Mouse (Mus musculus) 3134 (cell line): ENCODE results near the gene Plekhm2.
A peak's percentile ranks its signal among the peaks of the same experiment; 100 is the strongest.

Source experiments
- DNase-seq: peaks from one replicate; pipeline ENCODE4 v3.0.0-alpha.2; 2011; ENCODE audit warnings: low spot score; ENCODE audit not compliant: insufficient read length; ENCODE audit errors: extremely low read depth

Gene Plekhm2

DNA sequence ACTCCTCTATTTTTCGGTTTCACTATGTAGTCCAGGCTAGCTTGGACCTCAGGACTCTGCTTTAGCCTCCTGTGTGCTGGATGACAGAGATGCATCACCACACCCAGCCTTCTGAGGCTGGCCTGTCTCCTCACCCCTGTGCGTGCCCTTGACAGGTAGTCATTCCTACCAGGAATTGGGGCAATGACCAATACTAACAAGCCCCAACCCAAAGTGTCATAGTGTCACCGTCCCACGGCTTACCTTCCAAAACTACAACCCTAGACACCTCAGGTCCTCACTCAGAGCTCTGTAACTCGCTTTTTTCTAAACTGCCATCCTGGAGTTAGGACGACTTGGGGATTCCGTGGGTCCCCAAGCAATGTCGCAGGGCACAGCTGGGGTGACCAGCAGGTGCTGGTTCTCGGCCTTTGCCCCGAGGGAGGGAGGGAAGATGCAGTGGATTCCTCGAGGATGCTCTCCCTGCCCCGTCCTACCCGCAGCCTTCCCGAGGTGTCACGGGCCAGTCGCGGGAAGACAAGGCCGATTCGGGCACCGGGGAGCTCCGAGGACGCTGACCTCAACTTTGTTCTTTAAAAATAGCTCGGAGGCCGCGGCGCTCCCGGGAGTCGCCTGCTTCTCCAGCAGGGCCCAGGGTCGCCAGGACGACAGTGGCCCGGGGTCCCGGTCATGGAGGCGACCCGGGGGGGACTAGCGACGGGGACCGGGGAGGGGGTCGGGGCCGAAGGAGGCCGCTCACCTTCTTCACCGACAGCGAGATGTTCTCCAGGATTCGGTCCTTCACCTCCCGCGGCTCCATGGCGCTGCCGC is 1.4 kb downstream of the Plekhm2 start:
- DNase-seq = peak; percentile 51

DNA sequence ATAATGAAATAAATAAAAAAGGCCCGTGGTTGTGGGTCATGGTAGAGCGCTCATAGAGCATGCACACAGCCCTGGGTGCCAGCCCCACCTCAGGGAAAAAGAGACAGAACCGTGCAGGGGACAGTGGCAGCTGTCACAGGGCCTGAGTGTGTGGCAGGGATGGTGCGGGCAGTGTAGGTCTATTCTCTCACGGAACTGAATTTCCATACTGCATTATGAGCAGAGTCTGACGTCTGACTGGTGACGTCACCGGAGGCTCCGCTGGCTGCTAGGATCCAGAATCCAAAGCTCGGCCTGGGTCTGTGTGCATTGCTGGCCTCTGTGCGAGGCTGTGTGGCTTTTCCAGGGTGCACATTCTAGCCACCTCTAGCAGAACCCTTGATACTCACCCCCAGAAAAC is 3.8 kb downstream of the Plekhm2 start:
- DNase-seq = no peak

DNA sequence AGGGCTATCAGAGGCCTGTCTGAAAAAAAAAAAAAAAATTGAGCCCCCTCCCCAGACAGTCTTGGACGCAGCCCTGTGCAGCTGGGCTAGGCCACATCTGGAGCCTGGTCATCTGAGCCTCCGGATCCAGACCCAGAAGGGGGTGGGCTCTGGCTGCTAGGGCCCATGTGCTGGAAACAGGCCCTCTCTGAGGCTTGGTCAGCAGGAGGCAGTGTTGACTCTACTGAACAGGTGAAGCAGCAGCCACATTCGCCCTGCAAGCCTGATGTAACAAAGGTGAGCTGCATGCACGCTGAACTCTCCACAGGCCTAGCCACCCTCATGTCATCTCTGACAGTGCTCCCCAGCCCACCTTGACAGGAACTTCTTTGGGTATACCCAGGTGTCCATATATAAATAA is 5.0 kb downstream of the Plekhm2 start:
- no peak for DNase-seq

DNA sequence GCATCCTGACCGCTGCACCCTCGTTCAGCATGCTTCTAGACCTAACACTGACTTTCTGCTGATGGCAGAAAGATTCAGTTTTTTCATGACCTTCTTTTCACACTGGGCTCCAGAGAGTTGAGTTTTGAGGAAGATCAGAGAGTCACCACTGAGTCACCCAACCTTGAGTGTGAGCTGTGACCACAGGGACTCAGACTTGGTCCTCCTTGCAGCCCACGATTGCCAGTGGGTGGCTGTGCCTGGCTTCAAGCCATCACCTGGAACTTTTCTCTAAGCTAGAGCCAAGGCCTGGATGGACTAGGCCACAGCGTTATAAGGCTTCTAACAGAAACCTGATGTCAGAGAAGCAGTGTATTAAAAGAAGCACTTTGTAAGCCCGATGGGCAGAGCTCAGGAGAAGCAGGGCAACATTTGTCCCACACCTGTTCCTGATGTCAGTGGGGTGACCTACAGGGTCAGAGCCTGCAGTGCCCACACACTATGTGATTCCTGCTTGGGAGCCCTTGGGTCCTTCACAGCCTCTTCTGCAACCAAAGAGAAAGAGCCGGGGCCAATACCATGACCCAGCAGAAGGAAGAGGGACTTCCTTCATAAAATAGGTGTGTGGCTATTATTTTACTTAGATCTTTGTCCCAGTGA is 5.7 kb downstream of the Plekhm2 start:
- peak; percentile 59 for DNase-seq

DNA sequence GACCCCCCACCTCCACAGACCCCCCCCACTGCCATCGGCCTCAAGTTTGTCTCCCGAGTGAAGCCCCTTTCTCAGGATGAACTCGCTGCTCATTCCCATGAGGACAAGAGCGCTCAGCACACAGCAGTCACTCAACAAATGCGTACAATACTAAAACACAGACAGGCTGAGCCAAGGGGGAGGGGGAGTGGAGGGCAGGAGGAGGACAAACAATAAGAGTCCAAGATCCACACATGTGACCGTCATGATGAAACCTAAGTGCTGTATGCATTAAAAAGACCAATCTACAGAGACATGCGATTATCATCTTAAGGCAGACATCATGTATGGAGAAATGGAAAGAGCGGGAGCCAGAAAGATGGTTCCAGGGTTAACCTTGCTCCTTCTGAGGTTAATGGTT is 7.8 kb downstream of the Plekhm2 start:
- no peak for DNase-seq

DNA sequence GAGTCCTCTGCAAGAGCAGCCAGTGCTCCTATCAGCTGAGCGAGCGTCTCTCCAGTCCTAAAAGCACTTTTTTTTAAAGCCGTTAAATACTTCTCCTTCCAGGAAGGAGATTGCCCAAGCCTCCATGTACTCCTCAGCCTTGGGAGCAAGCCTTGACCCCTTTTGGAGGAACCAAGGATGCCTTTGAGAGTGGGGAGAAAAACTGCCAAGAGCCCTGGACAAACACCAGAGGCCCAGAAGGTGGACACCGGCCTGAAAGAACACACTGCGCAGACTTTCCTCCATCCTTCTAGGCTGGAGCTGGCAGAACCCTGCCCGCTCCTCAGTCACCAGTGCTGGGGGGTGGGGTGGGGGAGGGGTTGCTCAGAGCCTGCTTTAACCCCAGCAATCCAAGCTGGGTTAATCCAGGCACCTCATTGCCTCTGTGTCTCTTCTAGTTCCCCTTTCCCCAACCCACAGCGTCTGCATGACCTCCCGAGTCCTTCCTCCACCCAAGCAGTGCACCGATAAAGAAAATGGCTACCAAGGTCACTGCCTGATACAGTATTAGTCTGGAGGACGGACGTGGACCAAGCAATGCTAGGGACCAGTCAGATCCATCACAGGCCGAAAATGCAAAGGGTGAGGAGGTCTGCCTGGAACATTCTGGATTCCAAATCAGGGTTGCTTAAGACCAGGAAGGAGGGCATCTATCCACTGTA is 8.6 kb downstream of the Plekhm2 start:
- DNase-seq = no peak

DNA sequence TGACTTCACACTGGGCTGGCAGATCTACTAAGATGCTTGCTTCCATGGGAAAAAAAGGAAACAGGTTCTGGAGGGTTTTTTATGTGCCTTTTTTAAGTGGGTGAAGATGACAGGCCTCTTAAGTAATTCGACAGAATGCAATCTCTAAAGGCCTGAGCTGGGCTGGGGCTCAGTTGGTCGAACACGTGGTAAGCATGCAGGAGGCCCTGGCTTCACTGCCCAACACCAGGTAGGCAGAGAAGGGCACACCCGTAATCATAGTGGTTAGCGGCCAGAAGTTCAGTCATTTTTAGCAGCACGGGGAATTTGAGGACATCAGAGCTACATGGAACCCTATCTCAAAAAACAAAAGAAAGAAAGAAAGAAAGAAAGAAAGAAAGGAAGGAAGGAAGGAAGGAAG is 10.2 kb downstream of the Plekhm2 start:
- DNase-seq = no peak

DNA sequence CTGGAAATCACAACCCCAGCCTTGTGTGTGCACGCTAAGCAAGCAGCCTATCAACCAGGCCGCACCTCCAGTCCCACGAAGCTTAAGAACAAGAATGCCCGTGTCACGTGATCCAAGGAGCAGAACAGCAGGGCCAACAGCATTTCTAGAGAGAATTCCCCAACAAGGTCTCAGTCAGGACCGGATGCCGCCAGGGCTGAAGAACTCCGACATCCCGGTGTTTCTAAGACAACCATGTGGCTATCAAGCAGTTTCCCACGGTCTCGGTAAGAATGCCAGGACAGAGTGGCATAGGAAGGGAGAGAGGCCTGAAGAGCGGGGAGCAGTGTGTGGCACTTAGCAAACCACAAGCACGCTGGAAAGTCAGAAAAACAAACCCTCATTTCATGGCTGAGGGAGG is 10.9 kb downstream of the Plekhm2 start:
- DNase-seq = no peak

DNA sequence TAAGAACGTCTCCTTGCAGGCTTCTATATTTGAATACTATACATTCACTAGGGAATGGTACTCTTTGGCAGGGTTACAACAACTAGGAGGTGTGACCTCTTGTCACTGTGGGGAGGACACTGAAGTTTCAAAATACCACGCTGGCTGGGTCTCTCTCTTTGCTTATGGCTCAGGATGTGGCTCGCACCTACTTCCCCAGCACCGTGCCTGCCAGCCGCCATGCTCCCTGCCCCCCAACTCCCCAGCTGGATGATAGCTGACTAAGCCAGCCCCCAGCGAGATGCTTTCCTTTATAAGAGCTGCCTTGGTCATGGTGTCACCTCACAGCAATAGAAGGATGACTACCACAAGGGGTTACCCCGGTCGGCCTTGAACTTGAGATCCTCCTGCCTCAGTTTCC is 11.7 kb downstream of the Plekhm2 start:
- no peak for DNase-seq

DNA sequence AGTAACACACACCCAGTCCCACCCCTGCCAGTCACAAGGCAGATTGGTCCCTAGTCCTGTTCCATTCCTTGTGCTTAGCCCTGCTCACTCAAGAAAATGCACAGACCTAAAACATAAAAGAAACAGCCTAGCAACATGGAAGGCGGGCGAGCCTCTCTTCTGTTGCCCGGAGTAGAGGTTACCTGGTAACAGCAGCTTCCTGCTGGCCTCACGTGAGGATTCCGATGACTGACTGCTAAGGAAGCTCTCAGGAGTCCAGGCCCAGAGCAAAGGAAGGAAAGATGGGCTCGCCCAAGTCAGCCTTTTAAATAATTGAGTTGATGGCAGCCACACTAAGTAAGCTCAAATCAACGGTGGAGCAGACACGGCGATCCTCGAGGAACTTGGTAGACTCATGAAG is 12.8 kb downstream of the Plekhm2 start:
- DNase-seq = no peak

DNA sequence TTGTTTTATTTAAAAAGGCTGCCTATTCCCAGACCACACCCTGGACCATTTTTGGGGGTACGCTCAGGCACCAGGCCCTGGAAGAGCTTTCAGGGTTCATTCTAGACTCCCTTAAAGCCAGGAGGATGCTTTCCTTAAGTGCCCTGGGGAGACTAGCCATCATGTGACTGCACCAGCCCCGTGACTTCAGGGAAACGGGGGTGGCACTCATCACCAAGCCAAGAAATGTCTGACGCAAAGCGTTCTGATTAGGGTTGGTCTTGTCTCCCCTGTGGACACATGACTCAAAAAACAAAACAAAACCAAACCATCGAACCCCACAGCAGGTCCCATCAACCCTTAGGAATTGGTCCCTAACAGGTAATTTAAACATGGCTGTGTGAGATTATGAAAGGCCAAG is 13.4 kb downstream of the Plekhm2 start:
- DNase-seq = no peak

DNA sequence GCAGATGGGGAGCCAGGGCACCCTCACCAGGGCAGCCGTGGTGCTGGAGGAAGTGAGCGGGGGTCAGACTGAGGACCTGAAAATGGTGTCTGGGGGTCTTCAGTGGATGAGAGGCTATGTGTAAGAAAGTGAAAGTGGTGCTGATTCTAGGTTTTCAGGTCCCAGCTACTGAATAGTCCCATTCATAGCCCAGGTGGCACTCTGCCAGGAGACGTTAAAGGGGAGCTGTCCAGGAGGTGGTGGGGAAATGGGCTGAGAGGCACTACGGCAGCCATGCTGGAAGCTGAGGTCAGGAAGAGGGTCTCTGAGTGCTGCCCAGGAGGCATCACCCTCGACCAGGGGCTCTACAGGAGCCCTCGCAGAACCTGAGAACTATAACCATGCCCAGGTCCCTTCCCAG is 15.5 kb downstream of the Plekhm2 start:
- DNase-seq = no peak

DNA sequence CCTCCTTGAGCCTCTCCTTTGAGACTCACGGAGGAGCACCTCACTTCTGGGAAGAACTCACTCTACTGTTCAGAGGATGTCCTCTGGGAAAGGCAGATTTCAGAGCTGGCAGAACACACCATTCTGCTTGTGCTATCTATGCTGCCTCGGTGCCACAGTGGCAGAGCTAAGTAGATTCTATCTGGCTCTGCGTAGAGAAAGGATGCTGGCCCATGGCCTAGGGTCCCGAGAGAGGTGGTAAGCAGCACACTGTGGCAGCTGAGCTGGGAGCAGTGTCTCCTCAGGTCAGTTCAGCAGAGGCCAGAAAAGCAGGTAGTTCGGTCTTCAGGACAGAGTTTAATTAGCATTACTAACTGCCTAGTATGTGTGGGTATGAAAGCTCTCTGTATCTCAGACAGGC is 16.4 kb downstream of the Plekhm2 start:
- no peak for DNase-seq

DNA sequence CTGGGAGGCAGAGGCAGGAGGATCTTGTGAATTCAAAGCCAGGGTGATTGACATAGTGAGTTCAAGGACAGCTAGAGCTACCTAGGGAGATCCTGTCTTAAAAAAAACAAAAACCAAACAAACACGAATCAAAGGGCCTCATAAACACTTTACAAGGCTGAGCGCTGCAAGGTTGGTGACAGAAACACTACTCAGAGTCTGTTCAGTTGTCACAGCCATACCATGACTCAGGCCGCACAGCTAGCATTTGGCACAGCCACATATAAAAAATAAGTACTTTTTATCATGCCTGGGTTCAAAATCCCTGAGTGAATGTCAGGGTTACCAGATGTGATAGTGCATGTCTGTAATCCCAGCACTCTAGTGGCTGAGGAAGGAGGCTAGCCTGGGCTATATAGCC is 17.5 kb downstream of the Plekhm2 start:
- no peak for DNase-seq

DNA sequence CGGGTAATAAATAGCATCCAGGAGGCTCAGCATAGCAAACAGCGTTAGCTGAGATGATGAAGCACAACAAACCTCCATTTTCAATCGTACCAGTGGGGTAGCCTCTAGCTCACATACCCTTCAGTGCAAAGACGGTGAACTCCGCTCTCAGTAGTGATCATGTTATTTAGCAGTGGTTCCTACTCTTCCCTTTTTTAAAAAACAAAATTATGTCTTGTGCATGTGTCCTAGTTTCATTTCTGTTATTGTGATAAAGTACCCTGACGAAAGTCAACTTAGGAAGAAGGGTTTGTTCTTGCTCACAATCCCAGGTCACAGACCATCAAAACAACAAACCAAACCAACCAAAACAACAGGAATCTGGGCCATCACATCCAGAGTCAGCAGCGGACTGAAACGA is 18.7 kb downstream of the Plekhm2 start:
- no peak for DNase-seq

DNA sequence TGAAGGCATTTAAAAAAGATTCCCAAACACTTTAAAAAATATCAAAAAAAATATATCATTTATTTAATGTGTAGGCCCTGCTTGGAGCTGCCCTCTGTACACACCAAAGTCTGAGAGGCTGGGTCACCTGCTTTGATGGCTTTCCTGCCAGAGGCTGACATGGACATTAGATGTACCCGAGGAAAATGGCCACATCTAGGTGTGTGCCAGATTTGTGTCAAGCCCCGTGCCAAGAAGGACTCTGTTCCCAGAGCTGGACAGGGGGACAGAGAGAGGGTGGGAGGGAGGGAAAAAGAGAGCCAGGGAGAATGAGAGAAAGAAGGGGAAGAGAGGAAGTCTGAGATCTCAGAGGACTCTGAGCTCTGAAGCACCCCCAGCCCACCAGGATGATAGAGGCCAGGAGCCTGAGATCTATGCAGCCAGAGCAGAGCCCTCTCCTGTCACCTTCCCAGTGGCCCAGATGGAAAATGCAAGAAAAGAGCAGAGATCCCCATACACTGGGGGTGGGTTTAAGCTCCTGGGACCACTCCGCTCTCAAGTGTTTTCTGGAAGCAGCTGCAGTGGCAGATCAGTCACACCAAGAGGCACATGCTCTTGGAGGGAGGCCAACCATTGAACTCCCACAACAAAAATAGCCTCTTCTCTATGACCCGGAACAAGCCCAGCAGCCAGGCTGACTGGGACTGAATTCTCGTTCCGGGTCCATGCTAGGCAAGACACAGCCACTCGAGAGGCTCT is 21.4 kb downstream of the Plekhm2 start:
- no peak for DNase-seq

DNA sequence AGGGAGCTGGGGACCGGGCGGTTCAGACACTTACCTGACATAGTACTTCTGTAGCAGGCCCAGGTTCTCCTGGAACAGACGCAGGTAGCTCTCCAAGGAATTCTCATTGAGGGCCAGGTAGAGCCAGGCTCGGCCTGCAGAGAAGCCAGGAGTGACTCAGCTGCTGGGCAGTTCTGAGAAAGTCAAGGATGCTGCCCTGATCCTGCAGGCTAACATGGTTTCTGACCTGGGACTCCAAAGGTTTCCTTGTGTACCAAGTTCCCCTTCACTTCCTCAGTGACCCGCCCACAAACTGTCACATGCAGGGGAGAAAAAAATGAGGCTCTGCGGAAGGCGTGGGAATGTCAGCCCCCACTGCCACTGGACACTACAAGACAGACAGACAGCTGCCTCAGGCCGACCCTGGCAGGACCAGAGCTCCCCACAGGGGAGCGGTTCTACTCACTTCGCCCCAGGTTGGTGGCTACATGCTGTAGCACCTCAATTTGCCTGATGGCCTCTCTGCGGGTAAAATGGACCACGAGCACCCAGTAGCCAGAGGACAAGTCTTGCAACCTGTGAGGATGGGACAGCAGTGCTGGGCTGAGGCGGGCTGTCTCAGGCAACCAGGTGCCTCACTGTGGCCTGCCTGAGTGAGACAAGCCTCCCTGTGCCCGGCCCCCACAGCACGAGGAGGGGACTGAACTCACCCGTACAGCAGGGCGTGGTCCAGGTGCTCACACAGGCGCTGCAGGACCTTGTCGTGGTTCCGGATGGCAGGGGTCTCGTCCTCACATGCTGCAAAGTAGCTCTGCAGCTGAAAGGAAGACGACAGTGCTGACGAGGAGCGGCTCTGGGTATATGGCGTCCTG is 22.5 kb downstream of the Plekhm2 start:
- no peak for DNase-seq

DNA sequence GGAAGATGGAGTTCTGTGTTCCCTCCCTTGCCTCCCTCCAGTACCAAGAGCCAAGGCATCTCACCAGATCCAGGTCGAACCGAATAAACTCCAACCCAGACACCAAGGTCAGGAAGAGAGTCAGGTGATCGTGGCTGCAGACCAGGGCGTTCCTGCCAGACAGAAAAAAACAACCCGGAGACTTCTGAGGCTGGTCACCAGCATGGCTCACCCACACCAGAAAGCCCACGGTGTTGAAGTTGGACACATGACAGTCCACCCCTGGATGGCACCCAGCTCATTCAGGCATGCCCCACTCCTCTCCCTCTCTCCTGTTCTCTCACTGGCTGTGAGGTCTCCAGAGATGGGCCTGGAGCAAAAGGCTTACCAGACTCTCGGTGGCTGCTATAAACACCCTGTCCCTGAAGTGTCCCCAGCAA is 23.3 kb downstream of the Plekhm2 start:
- no peak for DNase-seq

DNA sequence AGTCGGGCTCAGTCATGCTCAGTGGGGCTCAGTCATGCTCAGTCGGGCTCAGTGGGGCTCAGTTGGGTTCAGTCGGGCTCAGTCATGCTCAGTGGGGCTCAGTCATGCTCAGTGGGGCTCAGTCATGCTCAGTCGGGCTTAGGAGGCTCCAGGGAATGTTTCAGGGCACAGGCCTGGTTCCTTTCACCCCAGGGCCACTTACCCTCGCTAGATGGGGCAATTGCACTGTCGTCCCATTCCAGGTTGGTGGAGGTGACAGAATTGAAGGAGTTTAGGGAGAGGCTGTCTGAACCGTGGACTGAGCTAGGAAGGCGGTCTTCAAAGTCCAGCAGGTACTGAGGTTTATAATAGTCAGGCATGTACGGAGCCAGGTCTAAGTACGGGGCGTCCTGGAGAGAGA is 25.2 kb downstream of the Plekhm2 start:
- DNase-seq = no peak

DNA sequence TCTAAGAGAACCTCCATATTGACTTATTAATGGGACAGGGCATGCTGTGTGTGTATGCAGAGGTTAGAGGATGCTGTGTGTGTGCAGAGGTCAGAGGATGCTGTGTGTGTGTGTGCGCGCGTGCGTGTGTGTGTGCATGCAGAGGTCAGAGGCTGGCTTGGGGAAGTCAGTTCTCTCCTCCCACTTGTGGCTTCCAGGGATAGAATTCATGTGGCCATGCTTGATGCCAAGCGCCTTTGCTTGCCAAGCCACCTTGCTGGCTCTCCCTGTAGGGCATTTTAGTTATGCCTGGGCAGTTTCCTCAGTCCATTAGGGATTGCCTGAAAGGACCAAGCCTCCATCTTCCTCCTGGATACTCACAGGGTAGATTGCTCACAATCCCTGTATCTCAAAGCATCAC is 28.0 kb downstream of the Plekhm2 start:
- DNase-seq = no peak
